Mouse (Mus musculus) right cerebral cortex, postnatal 25 days (tissue): ENCODE data around the gene Pepd.

Experiments used
- DNase-seq: peaks from one replicate; pipeline ENCODE4 v3.0.0; 2022

Gene Pepd

DNA sequence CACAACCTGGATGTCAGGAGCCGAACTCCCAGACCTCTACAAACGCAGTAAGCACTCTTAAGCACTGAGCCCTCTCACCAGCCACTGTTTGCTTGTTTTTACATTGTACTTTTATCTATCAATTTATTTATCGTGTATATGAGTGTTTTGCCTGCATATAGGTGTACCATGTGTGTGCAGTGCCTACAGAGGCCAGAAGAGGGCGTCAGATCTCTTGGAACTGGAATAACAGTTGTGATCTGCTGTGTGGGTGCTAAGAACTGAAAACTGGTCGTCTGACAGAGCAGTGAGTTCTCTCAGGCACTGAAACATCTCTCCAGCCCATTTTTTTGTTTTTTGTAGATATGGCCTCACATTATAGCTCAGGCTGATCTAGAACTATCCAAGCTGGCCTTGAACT is 147.3 kb downstream of the Pepd start:
- no peak for DNase-seq

DNA sequence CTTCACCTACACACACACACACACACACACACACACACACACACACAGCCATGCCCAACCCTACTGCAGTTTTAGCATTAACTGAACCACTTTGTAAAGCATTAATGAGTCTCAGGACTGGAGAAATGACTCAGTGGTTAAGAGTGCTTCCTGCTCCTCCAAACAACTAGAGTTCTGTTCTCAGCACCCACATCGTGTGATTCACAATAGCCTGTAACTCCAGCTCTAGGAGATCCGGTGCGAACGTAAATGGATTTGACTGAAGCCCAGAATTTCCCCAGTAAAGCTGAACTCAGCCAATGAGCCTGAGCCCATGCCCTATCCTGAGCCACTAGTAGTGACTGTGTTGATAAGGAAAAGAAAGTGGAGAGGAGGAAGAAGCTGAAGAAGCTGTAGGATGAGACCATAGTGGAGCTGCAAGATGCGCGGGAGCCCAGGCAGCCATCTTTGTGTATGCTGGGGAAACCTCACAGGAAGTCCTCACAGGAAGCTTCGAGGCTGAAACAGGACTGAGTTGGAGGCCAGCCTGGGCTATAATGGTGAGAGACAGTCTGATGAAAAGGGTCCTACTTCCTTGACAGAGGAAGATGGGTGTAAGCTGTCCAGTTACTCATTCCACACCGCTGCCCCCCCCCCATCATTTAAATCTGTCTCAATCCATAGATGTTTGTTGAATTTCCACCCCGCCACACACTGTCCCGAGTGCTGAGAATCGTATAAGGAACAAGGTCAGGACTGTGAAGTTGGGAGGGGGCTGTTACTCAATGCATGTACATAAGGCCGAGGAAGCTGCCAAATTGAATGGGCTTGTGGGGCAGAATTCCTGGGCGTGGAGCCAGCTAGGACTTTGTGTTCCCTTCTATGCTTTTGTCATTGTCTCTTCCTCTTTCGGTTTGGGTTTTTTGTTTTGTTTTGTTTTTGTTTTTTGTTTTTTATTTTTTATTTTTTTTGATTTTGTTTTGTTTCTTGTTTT is 152.4 kb downstream of the Pepd start:
- DNase-seq: no peak

DNA sequence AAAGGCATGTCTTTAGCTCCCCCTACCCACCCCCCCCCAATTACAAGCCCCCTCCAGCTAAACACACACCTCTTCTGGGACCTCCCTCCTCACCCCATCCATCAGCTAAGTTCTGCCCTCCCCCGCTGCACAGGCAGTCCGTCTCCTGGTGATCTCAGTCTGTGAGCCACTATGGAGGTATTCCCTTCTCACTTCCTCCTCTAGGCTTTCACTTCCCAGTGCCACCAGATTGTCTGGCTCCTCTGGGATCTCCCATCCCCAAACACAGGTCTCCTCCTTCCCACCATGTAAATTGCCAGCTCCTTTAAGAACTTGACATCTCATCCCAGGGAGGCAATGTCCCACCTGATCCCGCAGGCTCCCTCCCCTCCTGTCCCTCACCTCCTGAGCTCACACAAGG is 153.8 kb downstream of the Pepd start:
- no peak for DNase-seq

DNA sequence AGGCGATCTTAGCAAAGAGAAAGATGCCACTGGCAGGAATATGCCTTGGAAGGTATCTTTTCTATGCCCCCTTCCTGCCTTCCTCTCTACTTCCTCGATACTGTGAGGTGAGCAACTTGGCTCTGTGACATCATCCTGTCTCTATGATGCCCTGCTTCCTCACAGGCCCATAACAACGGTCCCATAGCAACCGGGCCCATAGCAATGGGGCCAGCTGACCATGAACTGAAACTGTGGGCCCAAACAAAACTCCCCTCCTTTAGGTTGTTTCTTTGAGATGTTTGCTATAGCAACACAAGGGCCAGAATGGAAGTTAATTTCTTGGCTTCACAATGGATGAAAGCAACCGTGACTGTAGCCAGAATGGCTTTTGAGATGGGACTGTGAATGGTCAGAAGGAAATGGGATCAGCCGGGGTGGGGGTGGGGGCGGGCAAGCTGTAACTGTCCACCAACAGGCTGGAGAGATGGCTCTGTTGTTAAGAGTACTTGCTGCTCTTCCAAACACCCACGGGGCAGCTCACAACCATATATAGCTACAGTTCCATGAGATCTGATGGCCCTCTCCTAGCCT is 154.5 kb downstream of the Pepd start:
- no peak for DNase-seq

DNA sequence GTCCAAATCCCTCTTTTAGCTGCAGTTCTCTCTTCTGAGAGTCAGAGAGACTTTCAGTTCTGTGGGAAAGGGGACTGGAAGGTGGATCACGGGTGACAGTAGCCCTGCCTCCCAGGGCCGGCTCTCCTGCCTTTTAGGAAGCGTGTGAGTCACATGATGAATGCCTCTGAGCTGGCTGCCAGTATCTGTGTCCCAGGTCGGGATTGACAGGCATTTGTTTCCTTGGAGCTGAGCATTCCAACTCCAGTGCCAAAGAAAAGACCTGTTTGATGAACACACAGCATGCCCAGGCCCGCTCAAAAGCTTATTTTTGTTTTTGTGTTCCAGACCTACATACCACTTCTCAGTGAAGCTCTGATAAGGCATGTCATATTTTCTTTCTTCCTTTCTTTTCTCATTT is 164.5 kb downstream of the Pepd start:
- no peak for DNase-seq

DNA sequence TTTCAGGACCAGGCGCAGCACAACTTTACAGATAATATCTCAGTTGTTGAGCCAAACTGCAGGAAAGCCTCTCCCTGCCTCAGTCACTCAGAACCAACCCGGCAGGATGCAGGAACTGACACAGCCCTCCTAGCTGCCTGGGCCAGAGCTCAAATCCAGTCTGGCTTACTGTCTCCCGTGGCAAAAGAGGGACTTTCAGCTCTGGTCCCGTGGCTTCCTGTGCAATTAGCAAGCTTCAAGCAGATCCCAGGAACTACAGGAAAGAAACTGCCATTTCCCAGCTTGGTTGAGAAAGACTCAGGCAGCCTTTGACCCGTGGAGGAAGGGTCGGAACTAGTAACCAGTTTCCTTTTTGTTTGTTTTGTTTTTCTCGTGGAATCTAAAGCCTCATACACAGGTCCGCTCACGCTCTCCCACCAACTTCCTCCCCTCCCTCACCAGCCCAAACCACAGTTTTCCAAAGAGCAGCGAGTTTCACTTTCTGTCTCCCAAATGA is 168.7 kb downstream of the Pepd start:
- DNase-seq: no peak

DNA sequence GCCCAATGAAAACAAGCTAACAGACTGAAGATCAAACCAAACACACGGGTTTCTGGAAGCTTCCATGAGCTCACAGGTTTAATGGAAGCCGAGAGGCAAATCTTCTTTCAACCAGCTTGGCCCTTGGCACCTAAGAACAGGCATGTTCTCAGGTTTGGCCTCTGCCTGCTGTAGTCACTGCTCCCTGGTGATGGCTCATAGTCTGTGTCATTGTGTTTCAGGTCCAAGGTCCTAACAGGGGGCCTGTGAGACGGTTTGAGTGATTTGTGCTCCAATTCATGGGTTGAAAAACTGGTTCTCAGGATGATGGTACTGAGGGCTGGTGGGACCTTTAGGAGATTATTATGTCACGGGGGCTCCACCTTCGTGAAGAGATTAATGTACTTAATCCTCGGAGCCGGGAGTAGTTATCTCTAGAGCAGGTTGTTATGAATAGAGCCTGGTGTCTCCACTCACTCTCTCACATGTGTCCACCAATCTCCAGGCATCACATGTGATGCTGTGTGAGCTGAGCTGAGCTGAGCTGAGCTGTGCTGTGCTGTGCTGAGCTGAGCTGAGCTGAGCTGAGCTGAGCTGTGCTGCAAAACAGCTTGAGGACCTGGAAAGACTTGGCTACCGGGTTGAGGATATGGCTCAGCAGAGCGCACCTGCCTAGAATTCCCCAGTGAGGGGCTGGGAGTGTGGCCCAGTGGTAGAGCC is 169.4 kb downstream of the Pepd start:
- DNase-seq: no peak

DNA sequence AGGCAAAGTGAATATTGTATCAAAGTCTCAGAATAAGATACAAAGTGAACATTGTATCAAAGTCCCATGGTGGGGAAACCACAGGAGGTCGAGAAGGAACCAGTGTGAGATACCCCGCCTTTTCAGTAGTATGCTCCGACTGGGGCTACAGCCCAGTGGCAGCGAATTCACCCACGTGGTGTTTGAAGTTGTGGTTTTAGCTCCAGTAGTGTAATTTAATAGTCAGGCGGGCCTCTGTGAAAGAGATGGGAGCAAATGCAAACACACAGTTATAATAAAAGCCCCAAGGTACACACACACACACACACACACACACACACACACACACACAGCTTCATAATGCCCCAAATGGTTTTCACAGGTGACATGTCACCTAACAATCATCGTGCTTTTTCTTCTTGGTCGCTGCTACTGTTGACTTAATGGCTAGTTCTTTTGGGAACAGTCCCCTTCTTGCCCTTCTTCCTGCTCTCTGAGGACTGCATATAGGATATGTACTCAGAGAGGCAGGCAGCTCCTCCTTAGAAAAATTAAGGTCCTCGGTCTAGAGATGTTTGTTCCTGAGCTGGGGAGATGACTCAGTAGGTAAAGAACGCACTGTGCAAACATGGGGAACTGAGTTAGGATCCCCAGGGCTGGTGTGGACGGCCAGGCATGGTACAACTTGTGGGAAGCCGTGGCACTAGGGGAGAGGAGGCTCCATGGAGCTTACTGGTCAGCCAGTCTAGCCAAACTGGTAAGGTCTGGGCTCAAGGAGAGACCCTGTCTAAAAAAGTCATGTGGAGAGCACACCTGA is 172.6 kb downstream of the Pepd start:
- DNase-seq: no peak

DNA sequence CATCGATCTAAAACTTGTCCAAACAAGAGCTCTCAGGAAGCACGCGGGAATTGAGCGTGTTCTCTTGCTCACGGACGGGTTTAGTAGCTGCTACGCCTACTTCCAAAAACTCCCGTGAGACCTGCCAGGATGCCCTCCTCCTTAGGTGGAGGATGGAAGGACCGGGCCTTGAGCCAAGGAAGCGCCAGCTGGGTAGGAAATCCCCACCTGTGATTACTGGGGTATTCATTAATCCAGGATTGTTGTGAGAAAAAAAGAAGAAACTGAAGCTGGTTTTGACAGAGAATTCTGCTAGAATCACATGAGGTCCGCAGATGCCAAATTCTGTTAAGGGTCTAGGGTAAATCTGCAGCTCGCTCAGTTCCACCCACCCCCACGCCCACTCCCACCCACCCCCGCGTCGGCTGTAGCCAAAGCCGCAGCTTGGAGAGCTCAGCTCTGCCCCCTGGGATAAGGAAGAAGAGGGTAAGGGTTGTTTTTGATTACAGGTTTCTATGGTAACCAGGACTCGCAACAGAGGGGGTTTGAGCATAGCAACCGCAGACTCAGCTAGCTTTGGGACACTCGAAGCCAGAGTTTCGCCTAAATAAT is 174.2 kb downstream of the Pepd start:
- DNase-seq: peak; percentile 44

DNA sequence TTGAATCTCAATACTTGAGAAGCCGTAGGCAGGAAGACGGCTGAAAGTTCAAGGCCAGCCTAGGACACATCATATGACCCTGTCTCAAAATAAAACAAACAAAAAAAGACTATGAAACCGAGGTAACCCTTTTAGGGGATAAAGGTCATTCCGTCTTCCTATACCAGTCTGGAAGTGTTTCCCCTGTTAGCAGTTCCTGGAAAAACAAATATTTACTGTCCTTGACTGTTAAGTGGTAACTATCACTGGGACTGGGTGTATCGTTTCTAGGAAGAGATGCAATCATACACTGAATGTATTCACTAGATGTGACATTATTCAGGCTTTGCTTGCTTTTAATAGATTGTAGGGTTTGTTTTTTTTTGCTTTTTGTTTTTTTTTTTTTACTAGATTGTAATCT is 178.4 kb downstream of the Pepd start:
- no peak for DNase-seq
